Mouse (Mus musculus) G1E (cell line): ENCODE data around the gene Frrs1l.

Experiments
- CTCF ChIP-seq: IDR thresholded peaks from 2 replicates; pipeline ENCODE4 v1.5.1; 2012; ENCODE audit warnings: low read depth, low read length, inconsistent platforms, mixed read lengths
- GATA1 ChIP-seq: IDR thresholded peaks from 2 replicates; pipeline ENCODE4 v1.6.1; 2012; ENCODE audit warnings: borderline replicate concordance, low read length, inconsistent platforms, mixed read lengths
- TAL1 ChIP-seq: conservative IDR thresholded peaks from 2 replicates; pipeline ENCODE4 v1.6.1; 2012; ENCODE audit warnings: low read depth, low read length, inconsistent platforms, mixed read lengths

DNA sequence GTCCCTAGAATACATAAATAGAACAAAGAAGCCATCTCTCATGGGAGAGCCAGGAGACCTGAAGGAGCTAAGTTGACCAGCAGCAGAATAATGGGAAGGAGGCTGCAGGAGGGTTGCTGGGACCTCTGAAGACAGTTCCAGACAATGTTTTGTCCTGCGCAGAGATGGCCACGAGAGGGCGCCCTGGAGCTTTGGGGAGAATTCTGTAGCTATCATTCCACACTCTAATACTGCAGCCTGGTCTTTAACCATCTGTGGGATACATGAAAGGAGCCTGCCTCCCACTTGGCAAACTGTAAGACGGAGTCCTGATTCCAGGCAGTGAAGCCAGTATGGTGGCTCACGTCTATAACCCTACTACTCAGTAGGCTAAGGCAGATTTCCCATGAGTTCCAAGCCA is 27.0 kb upstream of the Frrs1l start:
- no peak for TF ChIP-seq CTCF
- TF ChIP-seq GATA1, result no peak
- TF ChIP-seq TAL1, result no peak
